Mouse (Mus musculus) left cerebral cortex, postnatal 4 days (tissue): Measurements from ENCODE around the gene Ccna2. TPM values are rescaled to one million over a fixed set of nuclear protein-coding genes. Genes with fewer than 3 reads are reported as not detected.

ENCODE experiments used
- DNase-seq: peaks from one replicate; pipeline ENCODE4 v3.0.0-alpha.2; 2022
- intact Hi-C: fragments of 180-260 bp; cut with DNase I; formaldehyde crosslinking; loops from one replicate; pipeline ENCODE4 v1.15.1; 2025
- total RNA-seq, 2 experiments: library from RNA; stranded (reverse); gene quantifications; 2 replicates each; pipeline ENCODE4 v1.2.3; 2021

Gene Ccna2
- total RNA-seq, 2 experiments from 2014 or later: 12.1 to 14.8 TPM

DNA sequence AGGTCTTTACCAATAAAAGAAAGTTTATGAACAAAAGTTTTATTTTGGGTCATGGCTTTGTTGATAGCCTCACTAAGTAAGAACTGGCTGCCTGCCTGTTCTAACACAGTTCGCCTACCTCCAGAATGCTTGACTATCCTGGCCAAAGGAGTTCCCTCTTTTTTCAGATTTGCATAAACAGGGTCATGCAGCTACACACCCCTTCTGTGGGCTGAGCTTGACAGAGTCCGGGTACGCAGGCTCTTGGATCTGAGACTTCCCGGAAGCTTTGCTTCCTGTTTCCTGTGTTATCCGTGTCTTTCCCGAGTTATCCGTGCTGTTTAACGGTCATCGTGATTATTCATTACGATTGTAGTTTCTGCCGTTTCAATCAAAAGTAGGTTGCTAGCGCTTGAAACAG lies 35.9 kb downstream of the Ccna2 start:
- intact Hi-C loops: no loop called here

DNA sequence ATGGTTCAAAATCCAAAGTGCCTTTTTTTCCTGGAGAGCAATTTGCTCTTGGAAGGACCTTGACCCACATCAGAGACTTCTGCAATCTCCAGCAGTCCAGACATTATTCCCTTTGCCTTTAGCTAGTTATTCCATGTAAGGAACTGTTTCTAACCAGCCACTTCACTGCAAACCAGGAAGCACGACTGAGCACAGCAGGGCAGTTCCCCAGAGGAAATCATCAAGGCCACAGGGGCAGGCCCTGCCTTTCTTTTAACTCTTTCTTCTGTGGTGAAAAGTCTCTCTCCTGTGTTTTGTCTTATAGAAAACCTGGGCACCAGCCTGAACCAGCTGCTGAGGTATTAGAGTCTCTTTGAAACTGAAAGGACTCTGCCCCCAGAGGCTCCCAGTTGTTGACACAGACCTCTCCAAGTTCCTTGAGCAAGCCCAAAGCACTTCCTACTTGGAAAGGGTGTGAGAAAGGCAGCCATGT lies 38.7 kb downstream of the Ccna2 start:
- DNase-seq: no peak
- intact Hi-C loops: no loop called here

More for the DNA sequence above, 35.9 kb downstream of the Ccna2 start:
- no peak for DNase-seq

DNA sequence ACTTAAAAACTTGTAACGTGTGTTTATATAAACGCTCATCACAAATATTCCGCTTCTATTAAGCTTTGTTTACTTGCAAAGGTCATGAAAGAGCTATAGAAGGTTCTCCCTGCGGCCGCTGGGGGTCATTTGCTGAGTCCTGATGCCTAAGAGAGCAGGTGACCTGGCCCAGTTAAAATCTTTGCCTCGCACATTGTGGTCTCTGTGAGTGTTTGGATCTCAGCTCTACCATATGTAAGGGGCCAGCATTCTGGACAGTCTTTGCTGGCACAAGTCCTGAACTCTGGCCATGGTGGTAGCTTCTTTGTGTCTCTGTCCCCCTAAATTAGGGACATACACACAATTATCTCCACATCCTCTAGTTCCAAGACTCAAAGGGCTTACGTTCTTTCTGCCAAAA lies 39.2 kb downstream of the Ccna2 start:
- DNase-seq: no peak
- intact Hi-C loops: no loop called here

DNA sequence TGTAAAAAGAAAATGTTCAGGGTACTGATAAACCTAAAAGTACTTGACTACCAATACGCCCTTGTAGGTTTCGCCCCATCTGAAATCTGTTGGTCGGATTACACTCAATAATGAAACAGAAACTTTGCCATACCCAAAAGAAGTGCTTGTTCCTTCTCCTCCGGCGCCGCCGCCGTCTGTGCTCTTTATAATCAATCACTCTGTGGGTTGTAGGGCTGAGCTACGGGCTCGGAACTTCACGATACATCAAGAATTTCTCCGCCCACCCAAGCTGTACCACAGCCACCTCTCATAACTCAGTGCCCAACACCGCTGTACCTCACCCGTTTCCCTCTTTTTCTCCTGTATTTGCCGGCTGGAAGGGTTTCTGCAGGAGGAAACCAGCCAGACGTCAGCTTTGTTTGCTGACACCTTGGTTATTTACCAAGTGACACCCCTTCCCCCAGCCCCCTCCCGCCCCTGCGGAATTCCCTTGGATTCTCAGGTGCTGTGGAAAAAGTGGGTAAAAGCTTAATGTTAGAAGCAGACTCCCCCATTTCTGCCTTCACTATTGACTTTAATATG lies 39.9 kb downstream of the Ccna2 start:
- DNase-seq: no peak
- intact Hi-C loops: no loop called here

DNA sequence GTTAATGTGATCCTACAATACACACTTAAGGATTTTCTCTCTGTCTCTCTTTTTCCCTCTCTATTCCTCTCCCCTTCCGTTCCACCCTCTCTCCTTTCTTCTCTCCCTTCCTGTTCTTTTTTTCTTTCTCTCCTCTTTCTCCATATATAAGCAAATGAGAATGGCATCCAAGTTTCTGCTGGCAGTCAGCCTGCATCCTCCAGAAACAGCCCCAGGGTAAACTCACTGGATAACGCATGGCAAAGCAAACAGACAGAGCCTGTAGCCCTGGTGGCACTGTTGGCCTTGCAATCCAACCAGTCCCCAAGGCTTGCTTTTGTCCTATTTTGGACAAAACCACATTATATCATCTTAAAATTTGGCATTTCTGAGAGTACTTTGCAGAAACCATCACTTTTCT lies 40.7 kb downstream of the Ccna2 start:
- DNase-seq: peak; percentile 11
- intact Hi-C loops: no loop called here

DNA sequence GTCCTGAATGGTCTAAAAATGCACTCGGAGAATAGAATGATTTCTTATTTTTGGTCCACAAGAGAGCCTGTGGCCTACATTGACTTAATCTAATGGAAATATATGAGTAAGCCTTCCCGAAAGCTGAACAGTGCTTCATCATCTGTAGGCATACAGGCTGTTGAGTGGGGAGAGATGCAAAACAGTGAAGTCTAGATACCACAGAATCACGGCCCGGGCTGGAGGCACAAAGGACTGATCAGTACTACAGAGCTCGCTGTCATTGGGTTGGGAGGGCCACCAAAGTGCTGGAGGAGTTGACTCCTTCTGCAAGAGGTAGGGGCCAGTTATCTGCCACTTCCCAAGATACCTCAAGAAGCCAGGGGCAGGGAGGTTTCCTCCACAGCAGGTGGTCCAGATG lies 41.2 kb downstream of the Ccna2 start:
- DNase-seq: no peak
- intact Hi-C loops: no loop called here

DNA sequence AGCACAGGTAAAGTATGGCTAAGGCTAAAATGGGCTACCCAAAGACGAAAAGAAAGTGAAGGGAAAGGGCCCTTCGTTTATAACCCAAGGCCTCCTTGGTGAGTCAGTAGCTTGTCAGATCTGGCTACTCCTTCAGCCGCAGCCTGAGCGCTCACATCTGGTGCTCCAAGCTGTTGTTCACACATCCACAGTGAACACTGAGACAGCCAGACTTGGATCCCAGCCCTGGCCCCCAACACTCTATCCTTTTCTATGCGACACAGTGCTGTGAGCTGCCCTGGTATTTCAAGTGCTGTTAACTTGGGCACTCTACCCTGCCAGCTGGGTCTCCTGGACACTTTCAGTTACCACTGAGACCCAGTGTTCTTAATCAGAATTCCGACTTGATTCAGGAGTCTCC lies 41.6 kb downstream of the Ccna2 start:
- DNase-seq: peak; percentile 17
- intact Hi-C loops: no loop called here

DNA sequence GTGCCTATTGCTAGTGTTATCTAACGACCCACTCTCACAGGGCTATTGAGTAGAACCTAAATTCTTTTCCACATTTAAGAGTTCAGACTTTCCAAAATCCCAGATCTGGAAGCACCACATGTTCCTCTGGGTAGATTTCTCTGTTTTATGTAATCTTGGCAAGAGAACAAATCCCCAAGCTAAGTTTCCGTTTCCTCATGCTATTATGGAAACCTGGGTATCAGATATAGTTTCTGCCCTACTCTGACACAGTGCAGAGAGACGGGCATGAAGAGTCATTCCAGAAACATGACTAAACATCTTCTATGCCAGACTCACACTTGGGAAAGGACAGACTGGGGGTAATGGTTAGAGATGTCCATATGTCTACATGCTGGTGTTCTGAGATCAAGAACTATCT lies 47.5 kb downstream of the Ccna2 start:
- no peak for DNase-seq
- intact Hi-C loops: no loop called here

DNA sequence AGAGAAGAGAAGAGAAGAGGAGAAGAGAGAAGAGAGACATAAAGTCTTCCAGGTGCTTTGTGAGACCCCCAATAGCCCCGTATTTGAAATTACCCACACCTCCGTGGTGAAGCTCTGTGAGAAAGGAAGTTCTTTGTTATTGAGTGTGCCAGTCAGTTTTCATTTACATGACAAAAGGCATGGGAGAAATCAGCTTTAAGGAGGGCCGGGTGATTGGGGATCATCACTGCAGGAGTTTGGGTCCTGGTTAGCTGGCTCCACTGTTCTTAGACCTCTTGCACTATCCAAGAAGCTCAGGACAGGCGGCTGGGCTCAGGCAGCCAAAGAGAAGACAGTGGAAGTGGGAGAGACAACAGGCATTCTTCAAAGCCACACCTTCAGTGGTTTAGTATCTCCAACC lies 49.8 kb downstream of the Ccna2 start:
- intact Hi-C loops: no loop called here
- DNase-seq: no peak

DNA sequence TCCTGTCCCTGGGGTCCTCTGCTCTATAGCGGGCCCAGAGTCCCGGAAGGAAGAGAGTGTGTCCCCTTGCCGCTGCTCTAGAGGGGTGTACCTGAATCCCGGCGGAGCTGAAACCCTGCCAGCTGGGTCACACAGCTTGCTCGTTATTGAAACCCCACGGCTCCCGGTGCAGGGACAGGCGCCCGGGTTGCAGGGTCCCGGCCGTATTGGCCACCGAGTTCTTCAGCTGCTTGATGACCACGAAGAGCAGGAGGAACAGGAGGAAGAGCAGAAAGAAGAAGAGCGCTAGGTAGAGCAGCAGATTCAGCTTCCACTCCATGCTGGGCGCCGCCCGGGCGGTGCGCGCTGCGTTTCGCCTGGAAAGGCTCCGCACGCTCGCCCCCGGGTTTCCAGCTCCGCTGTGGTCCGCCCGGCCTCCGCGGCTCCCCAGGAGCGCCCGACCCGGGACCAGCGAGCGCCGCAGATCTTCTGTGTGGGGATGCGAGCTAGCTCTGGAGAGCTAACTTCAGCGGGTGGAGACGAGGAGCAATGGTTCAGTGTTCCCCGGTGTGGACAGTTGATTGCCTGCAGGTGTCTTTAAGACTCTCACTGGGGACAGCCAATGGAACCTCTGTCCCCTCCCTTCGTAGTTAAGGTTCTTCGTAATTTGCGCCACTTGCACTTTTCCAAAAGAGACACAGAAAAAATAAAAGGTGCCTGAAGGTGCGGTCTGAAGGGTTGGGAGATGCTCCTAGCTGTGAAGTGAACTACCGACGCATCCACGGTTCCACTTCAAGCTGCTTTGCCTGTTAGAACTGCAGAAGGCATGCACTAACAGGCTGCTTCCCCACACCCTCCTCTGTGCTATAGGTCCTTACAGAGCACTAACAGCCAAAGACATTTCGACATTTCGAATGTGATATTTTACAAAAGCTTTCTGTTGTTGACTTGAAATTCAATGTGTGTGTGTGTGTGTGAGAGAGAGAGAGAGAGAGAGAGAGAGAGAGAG lies 50.6 kb downstream of the Ccna2 start, which contains the start of gene Gm11549:
Gene Gm11549 (minus strand): TSS at position 741 of the 988 bp plus-strand sequence.
- intact Hi-C loops: no loop called here
- DNase-seq: peak; percentile 12

DNA sequence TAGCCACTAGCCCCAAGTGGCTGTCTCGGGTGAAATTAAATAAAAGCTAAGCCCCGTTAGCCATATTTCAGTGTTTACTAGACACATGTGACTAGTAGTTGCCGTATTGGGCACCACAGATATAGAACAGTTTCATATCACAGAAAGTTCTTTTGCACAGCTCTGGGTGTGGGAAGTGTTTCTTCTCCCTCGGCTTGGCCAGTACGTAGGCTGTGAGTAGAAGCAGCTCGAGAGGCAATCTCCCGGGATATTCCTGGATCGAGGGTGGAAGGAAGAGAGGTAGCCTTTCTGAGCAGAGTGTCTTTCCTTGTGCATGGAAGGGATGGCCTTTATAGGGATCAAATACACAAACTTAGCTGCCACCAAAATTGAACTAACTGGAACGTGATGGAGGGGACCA lies 55.8 kb downstream of the Ccna2 start:
- no peak for DNase-seq
- intact Hi-C loops: no loop called here

Other genes with a start within 250 kb of the Ccna2 start
- gene Anxa5, start 96.3 kb downstream of the Ccna2 start, total RNA-seq: 10 to 100 TPM; 32.3 to 33.1 TPM
- gene 1810062G17Rik, start 96.2 kb downstream of the Ccna2 start, total RNA-seq: not detected
- gene Gm11549, start 50.3 kb downstream of the Ccna2 start, total RNA-seq: 1 to 10 TPM; 1.5 to 2.6 TPM
- gene Exosc9, start 19.5 kb downstream of the Ccna2 start, total RNA-seq: 10 to 100 TPM; 49.9 to 51.9 TPM
- gene Bbs7, start 41.3 kb upstream of the Ccna2 start, total RNA-seq: 10 to 100 TPM; 15.3 to 18.3 TPM
- 10 to 100 TPM; 14.9 to 15.6 TPM for gene Trpc3, start 118.0 kb upstream of the Ccna2 start, total RNA-seq